Mouse (Mus musculus) skeletal muscle tissue, adult 2 months (tissue): Measurements from ENCODE around the gene Exog.

Experiments
- DNase-seq: peaks from one replicate; pipeline ENCODE4 v3.0.0-alpha.2; 2012; ENCODE audit warnings: low read depth, low spot score

The Exog gene

GRCm38 (mm10) chr9:119457122-119457521, 12.4 kb downstream of the Exog start:
- DNase-seq = no peak

GRCm38 (mm10) chr9:119460410-119460809, 15.7 kb downstream of the Exog start:
- DNase-seq = peak; percentile 30

- DNase-seq = no peak
These were observed 20.3 kb downstream of the Exog start for GRCm38 (mm10) chr9:119465056-119465455.

GRCm38 (mm10) chr9:119465595-119465994, 20.9 kb downstream of the Exog start:
- DNase-seq = peak; percentile 76

GRCm38 (mm10) chr9:119469691-119470353, 25.1 kb downstream of the Exog start:
- no peak for DNase-seq

GRCm38 (mm10) chr9:119472412-119472918, 27.7 kb downstream of the Exog start:
- DNase-seq = no peak

GRCm38 (mm10) chr9:119473011-119473410, 28.3 kb downstream of the Exog start:
- DNase-seq = no peak

- no peak for DNase-seq
These were observed 28.9 kb downstream of the Exog start for GRCm38 (mm10) chr9:119473608-119474164.

GRCm38 (mm10) chr9:119474717-119475611, 30.2 kb downstream of the Exog start:
- no peak for DNase-seq

GRCm38 (mm10) chr9:119477754-119478153, 33.0 kb downstream of the Exog start:
- no peak for DNase-seq

- DNase-seq = no peak
These were observed 33.6 kb downstream of the Exog start for GRCm38 (mm10) chr9:119478345-119478744.

- DNase-seq = peak; percentile 64
These were observed 34.6 kb downstream of the Exog start for GRCm38 (mm10) chr9:119479297-119479696.

GRCm38 (mm10) chr9:119481612-119482011, 36.9 kb downstream of the Exog start:
- DNase-seq = no peak

GRCm38 (mm10) chr9:119483554-119484353, 39.0 kb downstream of the Exog start:
- DNase-seq = peak; percentile 80

GRCm38 (mm10) chr9:119484420-119484819, 39.7 kb downstream of the Exog start:
- no peak for DNase-seq

- DNase-seq = no peak
These were observed 40.1 kb downstream of the Exog start for GRCm38 (mm10) chr9:119484868-119485267.

GRCm38 (mm10) chr9:119496354-119496753, 51.6 kb downstream of the Exog start:
- DNase-seq = no peak

GRCm38 (mm10) chr9:119496960-119497359, 52.2 kb downstream of the Exog start:
- no peak for DNase-seq

- no peak for DNase-seq
These were observed 53.0 kb downstream of the Exog start for GRCm38 (mm10) chr9:119497546-119498246.

- no peak for DNase-seq
These were observed 53.5 kb downstream of the Exog start for GRCm38 (mm10) chr9:119498247-119498607.

- DNase-seq = no peak
These were observed 54.1 kb downstream of the Exog start for GRCm38 (mm10) chr9:119498885-119499284.
